Mouse (Mus musculus) embryonic facial prominence, embryonic 13.5 days (tissue): ENCODE measurements around the gene Emc3. TPM values are rescaled to one million over a fixed set of nuclear protein-coding genes. Genes with fewer than 3 reads are reported as not detected.

Experiments
- ATAC-seq: fragments of 200-750 bp; cut with Nextera tagmentation; 2 replicates; pipeline ENCODE4 v1.8.0; 2017; ENCODE audit warnings: low read depth; ENCODE audit not compliant: insufficient number of reproducible peaks, insufficient read depth, low FRiP score, low TSS enrichment
- H3K27ac ChIP-seq: fragments of 300-500 bp; sonication (generic); 2 replicates; pipeline ENCODE4 v1.5.1; 2015; ENCODE audit warnings: moderate library complexity, mild to moderate bottlenecking, inconsistent platforms
- H3K27me3 ChIP-seq: fragments of 300-500 bp; sonication (generic); 2 replicates; pipeline ENCODE4 v1.6.1; 2015; ENCODE audit warnings: mild to moderate bottlenecking, inconsistent platforms
- H3K36me3 ChIP-seq: fragments of 300-500 bp; sonication (generic); 2 replicates; pipeline ENCODE4 v1.6.1; 2015; ENCODE audit warnings: mild to moderate bottlenecking, inconsistent platforms
- H3K4me1 ChIP-seq: fragments of 300-500 bp; sonication (generic); 2 replicates; pipeline ENCODE4 v1.6.1; 2015; ENCODE audit warnings: inconsistent platforms
- H3K4me2 ChIP-seq: fragments of 300-500 bp; sonication (generic); 2 replicates; pipeline ENCODE4 v1.6.1; 2015; ENCODE audit warnings: moderate library complexity, mild to moderate bottlenecking, inconsistent platforms
- H3K4me3 ChIP-seq: fragments of 300-500 bp; sonication (generic); 2 replicates; pipeline ENCODE4 v1.5.1; 2015; ENCODE audit warnings: mild to moderate bottlenecking, inconsistent platforms
- H3K9ac ChIP-seq: fragments of 300-500 bp; sonication (generic); 2 replicates; pipeline ENCODE4 v1.6.1; 2015; ENCODE audit warnings: mild to moderate bottlenecking, inconsistent platforms
- H3K9me3 ChIP-seq: fragments of 300-500 bp; sonication (generic); 2 replicates; pipeline ENCODE4 v1.6.1; 2016; ENCODE audit warnings: inconsistent platforms
- WGBS: fragments of 180-500 bp; shearing (Covaris S2); methylation state at CpG from one replicate; pipeline ENCODE4 v1.1.7; 2015; ENCODE audit warnings: mixed read lengths; 5-methylcytosine and 5-hydroxymethylcytosine counted together
- polyA plus RNA-seq: library from polyadenylated mRNA; unstranded; fragments of >200 nt; fragmentation: Nextera tagmentation; extraction: Ambion mirVana; gene quantifications from 2 replicates; pipeline ENCODE4 v1.2.1, GENCODE M21; 2015

Gene Emc3
- polyA plus RNA-seq, result 95.2 and 96.1 TPM in 2 replicates

GRCm38 (mm10) chr6:113530932-113531839 lies at the start of gene Emc3, which contains the start of gene Fancd2:
TSS of gene Emc3 (minus strand) at chr6:113531652.
TSS of gene Fancd2 (plus strand) at chr6:113531682.
- peak; percentile 83 for ATAC-seq
- Histone ChIP-seq H3K4me2 (peak within 1 kb of the TSS; percentile 75), H3K4me3 (peak within 1 kb of the TSS; percentile 85), H3K27ac (peak within 1 kb of the TSS; percentile 62), H3K9ac (peak within 1 kb of the TSS; percentile 89), H3K27me3 (no peaks in the 10 kb centered on the region), H3K9me3 (no peaks in the 10 kb centered on the region), H3K36me3 (peaks cover 4% of the 10 kb centered on the region; the same call in 1 of the 2 replicates), H3K4me1 (peaks cover 17% of the 10 kb centered on the region)
- WGBS, result 1% methylated on average over 47 of the region's 47 CpGs

- no peak overlapping the region for H3K4me2 ChIP-seq
- no peaks in the 10 kb centered on the region for H3K27me3 ChIP-seq
- H3K9ac ChIP-seq, result no peak overlapping the region
- no peaks in the 10 kb centered on the region for H3K4me1 ChIP-seq
- H3K27ac ChIP-seq, result no peak overlapping the region
- peaks cover 46% of the 10 kb centered on the region for H3K36me3 ChIP-seq
- WGBS, result 95% methylated on average over 3 of the region's 3 CpGs
- H3K9me3 ChIP-seq, result no peaks in the 10 kb centered on the region
- H3K4me3 ChIP-seq, result no peak overlapping the region
- ATAC-seq, result no peak
Measured at GRCm38 (mm10) chr6:113579306-113579705, 47.9 kb upstream of the Emc3 start.

- 96% methylated on average over 6 of the region's 6 CpGs for WGBS
- Histone ChIP-seq H3K27ac (no peak overlapping the region), H3K9ac (no peak overlapping the region), H3K9me3 (no peaks in the 10 kb centered on the region), H3K27me3 (no peaks in the 10 kb centered on the region), H3K4me3 (no peak overlapping the region), H3K4me2 (no peak overlapping the region), H3K36me3 (peaks cover 47% of the 10 kb centered on the region), H3K4me1 (no peaks in the 10 kb centered on the region)
- ATAC-seq, result no peak
Measured at GRCm38 (mm10) chr6:113576044-113576443, 44.6 kb upstream of the Emc3 start.

GRCm38 (mm10) chr6:113564557-113564956 lies 33.1 kb upstream of the Emc3 start:
- no peak overlapping the region for H3K27ac ChIP-seq
- WGBS, result 65% methylated on average over 1 of the region's 1 CpGs
- ATAC-seq, result no peak
- H3K4me2 ChIP-seq, result no peak overlapping the region
- no peak overlapping the region for H3K9ac ChIP-seq
- H3K27me3 ChIP-seq, result no peaks in the 10 kb centered on the region
- H3K4me3 ChIP-seq, result no peak overlapping the region
- no peaks in the 10 kb centered on the region for H3K9me3 ChIP-seq
- H3K4me1 ChIP-seq, result no peaks in the 10 kb centered on the region
- peaks cover 31% of the 10 kb centered on the region for H3K36me3 ChIP-seq

GRCm38 (mm10) chr6:113559736-113560135 lies 28.3 kb upstream of the Emc3 start:
- WGBS, result 91% methylated on average over 6 of the region's 6 CpGs
- Histone ChIP-seq H3K9ac (no peak overlapping the region), H3K27ac (no peak overlapping the region), H3K4me3 (no peak overlapping the region), H3K27me3 (no peaks in the 10 kb centered on the region), H3K36me3 (peaks cover 30% of the 10 kb centered on the region), H3K4me2 (no peak overlapping the region), H3K9me3 (no peaks in the 10 kb centered on the region), H3K4me1 (no peaks in the 10 kb centered on the region)
- no peak for ATAC-seq

- no peak for ATAC-seq
- Histone ChIP-seq H3K4me3 (no peak overlapping the region), H3K4me1 (no peaks in the 10 kb centered on the region), H3K4me2 (no peak overlapping the region), H3K9me3 (no peaks in the 10 kb centered on the region), H3K27me3 (no peaks in the 10 kb centered on the region), H3K9ac (no peak overlapping the region), H3K27ac (no peak overlapping the region), H3K36me3 (peaks cover 7% of the 10 kb centered on the region)
- 92% methylated on average over 9 of the region's 12 CpGs for WGBS
Measured at GRCm38 (mm10) chr6:113543906-113544481, 12.5 kb upstream of the Emc3 start.

- Histone ChIP-seq H3K36me3 (peaks cover 9% of the 10 kb centered on the region), H3K9ac (no peak overlapping the region), H3K4me3 (no peak overlapping the region), H3K27ac (no peak overlapping the region), H3K9me3 (no peaks in the 10 kb centered on the region), H3K27me3 (no peaks in the 10 kb centered on the region), H3K4me2 (no peak overlapping the region), H3K4me1 (no peaks in the 10 kb centered on the region)
- WGBS, result 87% methylated on average over 6 of the region's 6 CpGs
- ATAC-seq, result no peak
Measured at GRCm38 (mm10) chr6:113541610-113542009, 10.2 kb upstream of the Emc3 start.

GRCm38 (mm10) chr6:113534886-113535285 lies 3.4 kb upstream of the Emc3 start:
- H3K4me3 ChIP-seq, result no peak overlapping the region
- WGBS, result 81% methylated on average over 7 of the region's 7 CpGs
- no peaks in the 10 kb centered on the region for H3K27me3 ChIP-seq
- peaks cover 14% of the 10 kb centered on the region for H3K4me1 ChIP-seq
- H3K36me3 ChIP-seq, result peaks cover 5% of the 10 kb centered on the region
- no peak overlapping the region for H3K27ac ChIP-seq
- ATAC-seq, result no peak
- no peak overlapping the region for H3K4me2 ChIP-seq
- no peaks in the 10 kb centered on the region for H3K9me3 ChIP-seq
- H3K9ac ChIP-seq, result no peak overlapping the region

- H3K9me3 ChIP-seq, result no peaks in the 10 kb centered on the region
- ATAC-seq, result no peak
- H3K9ac ChIP-seq, result peak overlapping the region; percentile 89
- H3K27ac ChIP-seq, result no peak overlapping the region
- peaks cover 5% of the 10 kb centered on the region for H3K36me3 ChIP-seq
- H3K27me3 ChIP-seq, result no peaks in the 10 kb centered on the region
- peak overlapping the region; percentile 85 for H3K4me3 ChIP-seq
- WGBS, result 6% methylated on average over 7 of the region's 7 CpGs
- H3K4me1 ChIP-seq, result peaks cover 17% of the 10 kb centered on the region
- H3K4me2 ChIP-seq, result peak overlapping the region; percentile 75
Measured at GRCm38 (mm10) chr6:113531840-113532404, 470 bp upstream of the Emc3 start.

GRCm38 (mm10) chr6:113523420-113523819 lies 8.0 kb downstream of the Emc3 start:
- H3K9me3 ChIP-seq, result no peaks in the 10 kb centered on the region
- no peak overlapping the region for H3K4me3 ChIP-seq
- no peaks in the 10 kb centered on the region for H3K27me3 ChIP-seq
- ATAC-seq, result no peak
- no peaks in the 10 kb centered on the region for H3K4me1 ChIP-seq
- H3K27ac ChIP-seq, result no peak overlapping the region
- no peak overlapping the region for H3K4me2 ChIP-seq
- H3K36me3 ChIP-seq, result peaks cover 61% of the 10 kb centered on the region
- no peak overlapping the region for H3K9ac ChIP-seq
- 90% methylated on average over 8 of the region's 8 CpGs for WGBS

- H3K36me3 ChIP-seq, result peaks cover 72% of the 10 kb centered on the region
- 66% methylated on average over 1 of the region's 1 CpGs for WGBS
Measured at GRCm38 (mm10) chr6:113522310-113522709, 9.1 kb downstream of the Emc3 start.

More at GRCm38 (mm10) chr6:113522310-113522709, 9.1 kb downstream of the Emc3 start:
- Histone ChIP-seq H3K9me3 (no peaks in the 10 kb centered on the region), H3K4me1 (no peaks in the 10 kb centered on the region), H3K27me3 (no peaks in the 10 kb centered on the region), H3K4me3 (no peak overlapping the region), H3K9ac (no peak overlapping the region), H3K27ac (no peak overlapping the region), H3K4me2 (no peak overlapping the region)
- ATAC-seq, result no peak
